ENCODE assay signal across 22 mouse cellular contexts in the genomic region with DNA sequence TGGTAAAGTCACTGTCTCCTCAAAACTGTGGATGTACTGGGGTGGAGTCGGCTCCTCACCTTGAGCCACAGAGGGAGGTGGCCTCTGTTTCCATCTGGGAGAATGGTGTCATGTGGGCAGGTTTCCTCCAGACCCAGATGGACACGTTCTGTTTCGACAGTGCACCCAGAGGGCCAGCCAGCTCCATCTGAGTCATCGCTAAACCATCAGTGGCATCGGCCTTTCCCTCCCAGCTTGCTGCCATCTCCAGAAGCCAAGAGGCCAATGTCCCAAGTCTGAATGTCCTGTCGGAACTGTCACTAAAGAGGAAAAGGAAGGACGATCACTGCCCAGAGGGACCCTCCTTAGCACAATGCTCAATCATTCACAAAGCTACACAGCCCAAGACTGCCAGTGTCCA.
"Had no signal": no experiment of that assay in that cellular context is flagged by ENCODE, and none has a peak within 500 bp of the region (broad histone marks: within the 10 kb centered on the region; RNA-seq: fewer than 3 reads in every experiment).

No protein-coding gene starts in this region.

- H3K4me2 ChIP-seq: kidney, embryonic 15.5 days; limb, embryonic 13.5 days; liver, embryonic 12.5 days; liver, embryonic 15.5 days; lung, embryonic 15.5 days; midbrain, embryonic 13.5 days; neural tube, embryonic 13.5 days had no signal

- H3K9me3 ChIP-seq: kidney, embryonic 15.5 days; limb, embryonic 10.5 days; limb, embryonic 13.5 days; liver, embryonic 12.5 days; liver, embryonic 15.5 days; lung, embryonic 15.5 days; megakaryocyte, embryonic 14.5 days; midbrain, embryonic 10.5 days; midbrain, embryonic 13.5 days; neural tube, embryonic 13.5 days had no signal

- H3K4me3 ChIP-seq: kidney, embryonic 15.5 days; limb, embryonic 10.5 days; limb, embryonic 13.5 days; liver, embryonic 12.5 days; liver, embryonic 15.5 days; lung, embryonic 15.5 days; megakaryocyte, embryonic 14.5 days; midbrain, embryonic 10.5 days; midbrain, embryonic 13.5 days; myocyte; neural tube, embryonic 13.5 days had no signal

- DNase-seq: kidney, postnatal 10 days; kidney, postnatal 36 days; layer of hippocampus, adult 9-11 months; liver; lung, adult 18-20 months; lung, postnatal 10 days; lung, postnatal 36 days; retina, postnatal 1 day; right cerebral cortex, postnatal 25 days; thymus, adult 18-20 months; thymus, postnatal 36 days had no signal

- H3K9ac ChIP-seq: kidney, embryonic 15.5 days; limb, embryonic 13.5 days; liver, embryonic 12.5 days; liver, embryonic 15.5 days; lung, embryonic 15.5 days; midbrain, embryonic 13.5 days; neural tube, embryonic 13.5 days had no signal

- ATAC-seq: liver, embryonic 12.5 days; midbrain, embryonic 13.5 days had no signal

- H3K36me3 ChIP-seq: kidney, embryonic 15.5 days; limb, embryonic 10.5 days; limb, embryonic 13.5 days; liver, embryonic 12.5 days; liver, embryonic 15.5 days; lung, embryonic 15.5 days; midbrain, embryonic 10.5 days; midbrain, embryonic 13.5 days; neural tube, embryonic 13.5 days had no signal

- H3K27ac ChIP-seq: kidney, embryonic 15.5 days; limb, embryonic 10.5 days; limb, embryonic 13.5 days; liver, embryonic 12.5 days; liver, embryonic 15.5 days; lung, embryonic 15.5 days; midbrain, embryonic 10.5 days; midbrain, embryonic 13.5 days; neural tube, embryonic 13.5 days had no signal
